Mouse (Mus musculus): ENCODE results near the gene Cacng1.

DNA sequence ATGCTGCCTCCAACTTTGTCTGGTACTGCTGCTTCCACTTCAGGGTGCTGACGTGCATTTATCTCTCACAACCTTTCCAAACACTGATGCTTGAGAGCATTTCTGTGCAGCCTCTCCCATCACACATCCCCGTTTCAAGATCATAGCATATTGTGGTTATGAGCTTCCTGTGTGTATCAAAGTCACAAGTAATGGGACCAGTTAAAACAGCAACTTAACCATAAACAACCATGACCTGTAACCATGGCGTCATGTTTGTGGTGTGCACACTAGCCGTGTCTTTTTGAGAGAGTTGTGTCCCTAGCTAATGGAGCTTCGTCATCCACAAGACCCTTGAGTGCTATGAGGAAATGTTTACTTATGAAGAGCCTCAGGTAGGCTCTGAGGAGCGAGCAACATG lies 48.1 kb downstream of the Cacng1 start:
- no peak for TF ChIP-seq CTCF (conservative IDR thresholded peaks at IDR 0.05; ENCODE audit: insufficient read depth, insufficient read length, low read depth, low read length)
- TF ChIP-seq POLR2A (IDR thresholded peaks at IDR 0.05; ENCODE audit: low read depth, low read length): no peak
